Mouse (Mus musculus) spleen, adult 2 months (tissue): ENCODE results near the gene Ttc37. TPM values are rescaled to one million over a fixed set of nuclear protein-coding genes. Genes with fewer than 3 reads are reported as not detected.

Experiments used
- DNase-seq, 2 experiments: peaks; one replicate each; pipeline versions ENCODE4 v3.0.0 to v3.0.0-alpha.2; 2012 to 2021; ENCODE audit warnings: low spot score in 2 of 2, low read depth in 1 of 2
- H3K27ac ChIP-seq: fragments of 200-500 bp; 2 replicates; pipeline ENCODE4 v1.5.1; 2012; ENCODE audit warnings: low read length, inconsistent platforms; ENCODE audit not compliant: insufficient read depth
- H3K27me3 ChIP-seq: fragments of 200-500 bp; 2 replicates; pipeline ENCODE4 v1.6.1; 2012; ENCODE audit warnings: mild to moderate bottlenecking, moderate library complexity, low read length, inconsistent platforms; ENCODE audit not compliant: control insufficient read depth, insufficient read depth
- H3K36me3 ChIP-seq: fragments of 200-500 bp; 2 replicates; pipeline ENCODE4 v1.6.1; 2012; ENCODE audit warnings: mild to moderate bottlenecking, low read length, inconsistent platforms; ENCODE audit not compliant: control insufficient read depth, insufficient read depth
- H3K4me1 ChIP-seq: fragments of 200-500 bp; 2 replicates; pipeline ENCODE4 v1.6.1; 2011; ENCODE audit warnings: inconsistent platforms; ENCODE audit not compliant: control insufficient read depth, insufficient read depth, insufficient read length
- H3K4me3 ChIP-seq: fragments of 200-500 bp; 2 replicates; pipeline ENCODE4 v1.5.1; 2011; ENCODE audit warnings: mild to moderate bottlenecking, inconsistent platforms; ENCODE audit not compliant: insufficient read depth, insufficient read length; ENCODE audit errors: extremely low read depth
- CTCF ChIP-seq: fragments of 200-500 bp; IDR thresholded peaks from 2 replicates; pipeline ENCODE4 v1.5.1; 2011; ENCODE audit warnings: mild to moderate bottlenecking, inconsistent platforms; ENCODE audit not compliant: insufficient read depth, insufficient read length, insufficient replicate concordance; ENCODE audit errors: extremely low read depth
- POLR2A ChIP-seq: fragments of 200-500 bp; IDR thresholded peaks from 2 replicates; pipeline ENCODE4 v1.6.1; 2011; ENCODE audit warnings: low read depth, low read length, inconsistent platforms
- WGBS: fragments of 180-500 bp; shearing (Covaris S2); methylation state at CpG from one replicate; pipeline ENCODE4 v1.1.7; 2018; 5-methylcytosine and 5-hydroxymethylcytosine counted together
- polyA plus RNA-seq: library from polyadenylated mRNA; depleted of rRNA; stranded (reverse); fragments of >200 nt; gene quantifications from 2 replicates; pipeline ENCODE4 v1.2.3, GENCODE M21; 2012; rRNA removed

Ttc37 gene
- polyA plus RNA-seq, 1 experiment: 5.1 TPM

GRCm38 (mm10) chr13:76195431-76196138 is 97.1 kb downstream of the Ttc37 start:
- WGBS: 63% methylated on average over 8 of the region's 8 CpGs
- Histone ChIP-seq H3K4me3 (no peak overlapping the region), H3K27me3 (no peaks in the 10 kb centered on the region), H3K36me3 (peaks cover 5% of the 10 kb centered on the region), H3K27ac (no peak overlapping the region), H3K4me1 (peaks cover 4% of the 10 kb centered on the region)
- DNase-seq: no peak
- no peak for TF ChIP-seq POLR2A

- Histone ChIP-seq H3K27ac (no peak overlapping the region), H3K27me3 (no peaks in the 10 kb centered on the region), H3K4me3 (no peak overlapping the region), H3K4me1 (peaks cover 4% of the 10 kb centered on the region), H3K36me3 (no peaks in the 10 kb centered on the region)
- DNase-seq: no peak
- TF ChIP-seq CTCF (no peak), POLR2A (no peak)
- WGBS: 58% methylated on average over 3 of the region's 3 CpGs
Measured at GRCm38 (mm10) chr13:76197297-76197848, 98.8 kb downstream of the Ttc37 start.

DNA sequence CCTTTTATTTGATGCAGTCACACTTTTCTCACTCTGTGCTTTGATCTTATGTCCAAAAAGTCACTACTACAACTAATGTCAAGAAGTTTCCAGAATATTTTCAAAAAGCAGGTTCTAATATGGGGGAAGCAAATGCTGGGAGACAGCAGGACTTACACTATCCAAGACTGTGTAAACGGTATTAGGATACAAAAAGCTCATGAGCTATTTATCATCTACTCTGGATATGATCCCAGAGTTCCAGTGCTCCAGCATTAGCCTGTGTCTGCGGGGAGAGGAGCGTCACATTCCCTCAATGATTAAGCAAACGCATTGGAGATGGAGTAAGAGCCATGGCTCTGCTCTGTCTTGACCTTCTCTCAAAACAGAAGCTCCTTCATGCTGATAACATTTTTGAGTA is 101.4 kb downstream of the Ttc37 start:
- 95% methylated on average over 4 of the region's 4 CpGs for WGBS
- no peak for DNase-seq
- Histone ChIP-seq H3K27me3 (no peaks in the 10 kb centered on the region), H3K36me3 (no peaks in the 10 kb centered on the region), H3K4me1 (peaks cover 4% of the 10 kb centered on the region), H3K27ac (no peak overlapping the region), H3K4me3 (no peak overlapping the region)
- TF ChIP-seq CTCF: no peak
- no peak for TF ChIP-seq POLR2A

DNA sequence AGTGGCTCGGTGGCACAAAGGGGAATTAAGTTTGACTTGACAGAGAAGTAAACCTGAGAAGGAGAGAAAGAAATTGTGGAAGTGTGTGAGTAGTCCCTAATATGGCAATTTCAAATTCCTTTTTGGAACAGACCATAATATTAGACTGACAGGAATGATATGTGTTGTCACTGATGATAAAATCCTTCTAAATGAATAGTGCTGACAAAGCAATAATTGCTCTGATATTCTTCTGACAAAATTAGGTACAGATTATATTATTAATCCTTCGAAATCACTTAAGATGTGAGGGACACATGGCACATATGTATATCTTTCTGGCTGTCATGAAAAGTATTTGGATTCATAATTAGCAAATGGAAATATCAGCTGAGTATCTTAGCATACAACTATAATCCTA is 116.4 kb downstream of the Ttc37 start:
- H3K36me3 ChIP-seq: no peaks in the 10 kb centered on the region
- H3K4me3 ChIP-seq: no peak overlapping the region
- no peak overlapping the region for H3K27ac ChIP-seq
- TF ChIP-seq POLR2A: no peak
- TF ChIP-seq CTCF: no peak
- 83% methylated on average over 2 of the region's 2 CpGs for WGBS
- no peaks in the 10 kb centered on the region for H3K4me1 ChIP-seq
- no peak for DNase-seq
- H3K27me3 ChIP-seq: no peaks in the 10 kb centered on the region

DNA sequence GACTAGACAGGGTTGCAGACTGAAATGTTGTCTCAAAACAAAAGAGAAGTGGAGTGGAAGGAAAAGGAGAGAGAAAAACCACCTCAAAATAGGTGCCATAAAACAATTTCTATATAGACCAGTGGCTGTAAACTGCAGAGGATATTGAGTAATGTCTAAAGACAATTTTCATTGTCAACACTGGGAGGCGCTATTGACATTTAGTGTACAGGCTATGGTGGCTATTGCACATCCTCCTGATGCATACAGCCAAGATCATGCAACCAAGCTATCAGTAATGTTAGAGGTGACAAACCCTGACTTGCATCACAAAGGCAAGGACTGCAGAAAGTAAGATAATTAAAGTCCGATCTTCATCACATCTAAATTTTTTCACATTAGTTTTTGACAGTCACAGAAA is 116.9 kb downstream of the Ttc37 start:
- no peaks in the 10 kb centered on the region for H3K36me3 ChIP-seq
- no peaks in the 10 kb centered on the region for H3K27me3 ChIP-seq
- no peak for TF ChIP-seq CTCF
- no peak for TF ChIP-seq POLR2A
- no peaks in the 10 kb centered on the region for H3K4me1 ChIP-seq
- H3K4me3 ChIP-seq: no peak overlapping the region
- no peak for DNase-seq
- 49% methylated on average over 2 of the region's 2 CpGs for WGBS
- no peak overlapping the region for H3K27ac ChIP-seq

Other genes with a start within 250 kb of the Ttc37 start
- gene Rhobtb3, start 154.8 kb upstream of the Ttc37 start, polyA plus RNA-seq: 1.2 and 1.6 TPM in 2 replicates
- not detected in 2 replicates for gene Spata9, start 131.6 kb upstream of the Ttc37 start, polyA plus RNA-seq
- gene Rfesd, start 80.0 kb upstream of the Ttc37 start, polyA plus RNA-seq: 2.8 and 3.4 TPM in 2 replicates
- gene Gpr150, start 41.7 kb upstream of the Ttc37 start, polyA plus RNA-seq: 0.20 and 0.42 TPM in 2 replicates
- gene Arsk, start 74 bp upstream of the Ttc37 start, polyA plus RNA-seq: 3.1 TPM in 2 replicates
- not detected in 2 replicates for gene Fam81b, start 206.3 kb downstream of the Ttc37 start, polyA plus RNA-seq